Mouse (Mus musculus): Measurements from ENCODE around the gene Rapgef4.

- TF ChIP-seq GATA1 (IDR thresholded peaks at IDR 0.05; ENCODE audit: borderline replicate concordance, low read length) = no peak
- no peak for TF ChIP-seq CTCF (IDR thresholded peaks at IDR 0.05; ENCODE audit: low read depth, low read length)
- no peak for TF ChIP-seq TAL1 (conservative IDR thresholded peaks at IDR 0.05; ENCODE audit: low read depth, low read length)
Measured at GRCm38 (mm10) chr2:71964216-71964615, 16.8 kb upstream of the Rapgef4 start.
